16 mouse cellular contexts compared by ENCODE assay signal in genomic region chr7:125188986-125189385, GRCm38 (mm10).
DNase-seq lines count a peak whose midpoint lies in the region; ATAC-seq and TF ChIP-seq lines count a peak whose summit lies in the region.
"Had no signal": no experiment of that assay in that cellular context is flagged by ENCODE, and none has a peak within 500 bp of the region (broad histone marks: within the 10 kb centered on the region; RNA-seq: fewer than 3 reads in every experiment).

No protein-coding gene starts in this region.

- no peak overlapping the region for H3K4me3 ChIP-seq in midbrain, embryonic 14.5 days (replicated peaks; ENCODE audit: low read depth, low read length)
- no peak overlapping the region for H3K4me3 ChIP-seq in gastrocnemius, adult 2 months
- H3K4me3 ChIP-seq: embryonic facial prominence, embryonic 10.5 days; forebrain, embryonic 13.5 days; hindbrain, embryonic 12.5 days had no signal

- no peaks in the 10 kb centered on the region for H3K9me3 ChIP-seq in midbrain, embryonic 14.5 days (ENCODE audit: control insufficient read depth, low read length)
- H3K9me3 ChIP-seq: embryonic facial prominence, embryonic 10.5 days; forebrain, embryonic 13.5 days; hindbrain, embryonic 12.5 days had no signal

- H3K4me1 ChIP-seq in midbrain, embryonic 14.5 days (ENCODE audit: control insufficient read depth, insufficient read depth, low read length), result 0 out of 2 replicates have a peak, but pooled peaks cover 4% of the 10 kb centered on the region
- H3K4me1 ChIP-seq: embryonic facial prominence, embryonic 10.5 days; hindbrain, embryonic 12.5 days had no signal

- no peaks in the 10 kb centered on the region for H3K27me3 ChIP-seq in midbrain, embryonic 14.5 days (ENCODE audit: control insufficient read depth, insufficient read depth, low read length)
- H3K27me3 ChIP-seq: hindbrain, embryonic 12.5 days had no signal

- intact Hi-C loops in left cerebral cortex, postnatal 4 days (cut with DNase I), result no loop called here
- intact Hi-C loops in gastrocnemius, adult 2 months (cut with DNase I), result no loop called here

- 82% methylated on average over 5 of the region's 5 CpGs for WGBS in midbrain, embryonic 14.5 days

- H3K9ac ChIP-seq in midbrain, embryonic 14.5 days (replicated peaks; ENCODE audit: low read length), result no peak overlapping the region
- H3K9ac ChIP-seq: forebrain, embryonic 13.5 days; forebrain, postnatal 0 days; hindbrain, embryonic 12.5 days had no signal

- no peak overlapping the region for H3K4me2 ChIP-seq in midbrain, embryonic 14.5 days (ENCODE audit: low read length)
- H3K4me2 ChIP-seq: forebrain, embryonic 13.5 days; hindbrain, embryonic 12.5 days had no signal

- DNase-seq in left cerebral cortex, postnatal 4 days, result peak; percentile 52
- no peak for DNase-seq in left cerebral cortex, adult 8-10 months (ENCODE audit: low spot score in 2 of 2)
- peak; percentile 75 for DNase-seq in adrenal gland, adult 2 months
- DNase-seq in adrenal gland, postnatal 14 days, result peak; percentile 66
- DNase-seq in midbrain, embryonic 14.5 days, result no peak
- DNase-seq in gastrocnemius, adult 2 months, result no peak
- DNase-seq: cerebellum, adult 2 months; forebrain, postnatal 0 days; gastrocnemius, postnatal 25 days; heart, postnatal 10 days; heart, postnatal 4 days; kidney, adult 11 months had no signal

- no peak for ATAC-seq in midbrain, embryonic 14.5 days (ENCODE audit: low FRiP score, low TSS enrichment)
- ATAC-seq: forebrain, embryonic 13.5 days; forebrain, postnatal 0 days; hindbrain, postnatal 0 days had no signal

- H3K27ac ChIP-seq in midbrain, embryonic 14.5 days (replicated peaks; ENCODE audit: low read depth, low read length), result no peak overlapping the region
- no peak overlapping the region for H3K27ac ChIP-seq in gastrocnemius, adult 2 months
- H3K27ac ChIP-seq: embryonic facial prominence, embryonic 10.5 days; forebrain, embryonic 13.5 days; hindbrain, embryonic 12.5 days; hindbrain, postnatal 0 days had no signal

- no peaks in the 10 kb centered on the region for H3K36me3 ChIP-seq in midbrain, embryonic 14.5 days (ENCODE audit: control insufficient read depth, insufficient read depth, low read length)
- H3K36me3 ChIP-seq: embryonic facial prominence, embryonic 10.5 days; hindbrain, embryonic 12.5 days had no signal

- TF ChIP-seq CTCF in gastrocnemius, adult 2 months (IDR thresholded peaks at IDR 0.05), result no peak

Comparison
In these comparisons a context has a peak if more than half of its experiments do, and no peak if none do; other contexts are left out.
1. DNase-seq: peak in left cerebral cortex, postnatal 4 days (single experiment), adrenal gland, adult 2 months (single experiment) and adrenal gland, postnatal 14 days (single experiment); none in left cerebral cortex, adult 8-10 months (0 of 2), midbrain, embryonic 14.5 days (single experiment) and gastrocnemius, adult 2 months (single experiment).